Mouse (Mus musculus): ENCODE measurements around the gene Akap8. TPM values are rescaled to one million over a fixed set of nuclear protein-coding genes. Genes with fewer than 3 reads are reported as not detected.

Gene Akap8
- polyA plus RNA-seq, 1 experiment, result 14.0 TPM

DNA sequence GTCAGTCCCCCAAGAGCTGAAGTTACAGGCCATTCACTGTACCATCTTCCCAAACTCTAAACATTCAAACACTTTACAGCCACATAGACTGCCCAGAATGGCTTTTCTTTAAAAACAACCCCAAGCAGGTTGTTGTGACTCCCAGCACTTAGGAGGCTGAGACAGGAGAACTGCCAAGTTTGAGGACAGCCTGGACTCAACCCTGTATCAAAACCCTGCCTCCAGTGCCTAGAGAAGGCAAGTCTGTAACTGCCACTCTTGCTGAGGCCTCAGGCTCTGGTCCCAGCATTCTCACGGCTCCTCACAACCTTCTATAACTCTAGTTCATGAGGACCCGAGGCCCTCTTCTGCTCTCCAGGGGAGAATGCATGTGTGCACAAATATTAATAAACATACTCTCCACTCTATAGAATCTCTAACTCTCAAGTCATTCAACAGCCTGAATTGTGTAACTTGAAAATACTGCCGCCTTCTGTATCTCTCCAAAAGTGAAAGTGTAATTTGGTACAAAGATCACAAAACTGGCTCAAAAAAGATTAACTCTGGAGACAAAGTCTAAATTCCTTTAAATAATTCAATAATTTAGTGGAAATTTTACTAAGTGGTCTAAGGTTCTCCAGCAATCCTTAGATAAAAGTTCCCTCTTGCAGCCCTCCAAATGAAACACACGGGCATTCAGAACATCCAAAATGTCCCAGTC lies 39.3 kb downstream of the Akap8 start:
- Histone ChIP-seq H3K4me2 (ENCODE audit: low read depth) (peak overlapping the region; percentile 44), H3K36me3 (ENCODE audit: control insufficient read depth, insufficient read depth) (no peaks in the 10 kb centered on the region), H3K79me2 (ENCODE audit: control insufficient read depth, insufficient read depth) (peaks cover 86% of the 10 kb centered on the region), H3K4me3 (no peak overlapping the region), H3ac (ENCODE audit: control insufficient read depth, insufficient read length) (no peak overlapping the region), H3K27me3 (ENCODE audit: control insufficient read depth, insufficient read depth, insufficient read length) (no peaks in the 10 kb centered on the region)
- TF ChIP-seq TCF12 (IDR thresholded peaks at IDR 0.05; ENCODE audit: insufficient read depth, poor library complexity, severe bottlenecking), result no peak
- no peak for TF ChIP-seq REST (IDR thresholded peaks at IDR 0.05; ENCODE audit: insufficient read depth, insufficient read length)
- TF ChIP-seq CEBPB (IDR thresholded peaks at IDR 0.05; ENCODE audit: insufficient read depth, poor library complexity, severe bottlenecking), result no peak
- no peak for TF ChIP-seq E2F4 (IDR thresholded peaks at IDR 0.05; ENCODE audit: insufficient read depth)
- TF ChIP-seq POLR2AphosphoS2 (IDR thresholded peaks at IDR 0.05; ENCODE audit: insufficient read length, low read depth), result no peak
- TF ChIP-seq TCF3 (IDR thresholded peaks at IDR 0.05; ENCODE audit: insufficient read length, low read depth), result no peak
- no peak for TF ChIP-seq MYOD1 (IDR thresholded peaks at IDR 0.05; ENCODE audit: control insufficient read depth in 1 of 3, insufficient read length in 2 of 3, low read depth in 2 of 3)
- TF ChIP-seq MYOG (IDR thresholded peaks at IDR 0.05; ENCODE audit: control insufficient read depth in 1 of 3, insufficient read depth in 1 of 3, insufficient read length in 2 of 3, low read depth in 2 of 3), result no peak
- no peak for TF ChIP-seq POLR2A (IDR thresholded peaks at IDR 0.05; ENCODE audit: insufficient read length, low read depth)
- TF ChIP-seq MAX (IDR thresholded peaks at IDR 0.05; ENCODE audit: low read depth), result no peak
- TF ChIP-seq SRF (IDR thresholded peaks at IDR 0.05; ENCODE audit: control insufficient read depth, insufficient read length, low read depth), result no peak

DNA sequence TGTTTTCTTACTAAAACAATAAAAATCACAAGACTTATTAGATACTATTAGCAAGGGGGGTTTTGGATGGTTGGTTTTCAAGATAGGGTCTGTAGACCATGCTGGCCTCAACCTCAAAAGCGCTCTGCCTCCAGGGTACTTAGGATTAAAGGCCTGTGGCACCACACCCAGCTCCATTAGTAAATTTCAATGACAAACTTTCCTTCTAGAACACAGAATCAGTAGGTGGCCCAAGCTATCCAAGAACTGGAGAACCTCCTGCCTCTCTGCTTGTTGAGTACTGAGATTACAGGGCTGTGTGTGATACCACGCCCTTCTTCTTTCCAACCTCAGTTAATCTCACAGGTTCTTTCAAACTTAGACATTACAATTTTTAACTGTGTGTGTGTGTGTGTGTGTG lies 39.9 kb downstream of the Akap8 start:
- H3K4me3 ChIP-seq, result no peak overlapping the region
- H3K36me3 ChIP-seq (ENCODE audit: control insufficient read depth, insufficient read depth), result no peaks in the 10 kb centered on the region
- peaks cover 92% of the 10 kb centered on the region for H3K79me2 ChIP-seq (ENCODE audit: control insufficient read depth, insufficient read depth)
- no peak overlapping the region for H3ac ChIP-seq (ENCODE audit: control insufficient read depth, insufficient read length)
- H3K27me3 ChIP-seq (ENCODE audit: control insufficient read depth, insufficient read depth, insufficient read length), result no peaks in the 10 kb centered on the region
- peak overlapping the region; percentile 44 for H3K4me2 ChIP-seq (ENCODE audit: low read depth)
- TF ChIP-seq POLR2AphosphoS2 (IDR thresholded peaks at IDR 0.05; ENCODE audit: insufficient read length, low read depth) (no peak), E2F4 (IDR thresholded peaks at IDR 0.05; ENCODE audit: insufficient read depth) (no peak), REST (IDR thresholded peaks at IDR 0.05; ENCODE audit: insufficient read depth, insufficient read length) (no peak), SRF (IDR thresholded peaks at IDR 0.05; ENCODE audit: control insufficient read depth, insufficient read length, low read depth) (no peak), MAX (IDR thresholded peaks at IDR 0.05; ENCODE audit: low read depth) (no peak), USF1 (IDR thresholded peaks at IDR 0.05; ENCODE audit: low read depth) (no peak), CEBPB (IDR thresholded peaks at IDR 0.05; ENCODE audit: insufficient read depth, poor library complexity, severe bottlenecking) (no peak), MYOG (IDR thresholded peaks at IDR 0.05; ENCODE audit: control insufficient read depth in 1 of 3, insufficient read depth in 1 of 3, insufficient read length in 2 of 3, low read depth in 2 of 3) (no peak), MYOD1 (IDR thresholded peaks at IDR 0.05; ENCODE audit: control insufficient read depth in 1 of 3, insufficient read length in 2 of 3, low read depth in 2 of 3) (no peak), TCF3 (IDR thresholded peaks at IDR 0.05; ENCODE audit: insufficient read length, low read depth) (no peak), POLR2A (IDR thresholded peaks at IDR 0.05; ENCODE audit: insufficient read length, low read depth) (no peak), TCF12 (IDR thresholded peaks at IDR 0.05; ENCODE audit: insufficient read depth, poor library complexity, severe bottlenecking) (no peak)

DNA sequence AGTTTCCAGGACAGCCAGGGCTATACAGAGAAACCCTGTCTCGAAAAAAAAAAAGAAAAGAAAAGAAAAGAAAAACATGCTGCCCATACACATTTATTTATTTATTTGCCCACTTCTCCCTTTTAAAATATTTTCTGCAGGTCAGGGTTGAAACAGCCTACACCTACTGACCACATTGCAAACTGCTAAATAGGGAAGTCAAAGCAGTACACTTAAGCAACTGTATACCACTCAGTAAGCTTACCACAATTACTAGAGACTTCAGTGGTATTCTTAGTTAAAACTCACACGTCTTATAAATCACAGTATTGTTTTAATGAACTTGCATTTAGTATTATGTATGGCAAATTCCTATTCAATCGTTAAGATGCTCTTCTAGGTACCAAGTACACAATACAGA lies 40.5 kb downstream of the Akap8 start:
- TF ChIP-seq E2F4 (IDR thresholded peaks at IDR 0.05; ENCODE audit: insufficient read depth), result no peak
- no peak for TF ChIP-seq TCF3 (IDR thresholded peaks at IDR 0.05; ENCODE audit: insufficient read length, low read depth)
- no peak for TF ChIP-seq REST (IDR thresholded peaks at IDR 0.05; ENCODE audit: insufficient read depth, insufficient read length)
- no peak for TF ChIP-seq POLR2AphosphoS2 (IDR thresholded peaks at IDR 0.05; ENCODE audit: insufficient read length, low read depth)
- TF ChIP-seq TCF12 (IDR thresholded peaks at IDR 0.05; ENCODE audit: insufficient read depth, poor library complexity, severe bottlenecking), result no peak
- no peak for TF ChIP-seq SRF (IDR thresholded peaks at IDR 0.05; ENCODE audit: control insufficient read depth, insufficient read length, low read depth)
- no peak for TF ChIP-seq USF1 (IDR thresholded peaks at IDR 0.05; ENCODE audit: low read depth)
- no peak for TF ChIP-seq POLR2A (IDR thresholded peaks at IDR 0.05; ENCODE audit: insufficient read length, low read depth)
- no peak for TF ChIP-seq MYOD1 (IDR thresholded peaks at IDR 0.05; ENCODE audit: control insufficient read depth in 1 of 3, insufficient read length in 2 of 3, low read depth in 2 of 3)
- no peak for TF ChIP-seq MYOG (IDR thresholded peaks at IDR 0.05; ENCODE audit: control insufficient read depth in 1 of 3, insufficient read depth in 1 of 3, insufficient read length in 2 of 3, low read depth in 2 of 3)
- no peak for TF ChIP-seq CEBPB (IDR thresholded peaks at IDR 0.05; ENCODE audit: insufficient read depth, poor library complexity, severe bottlenecking)
- TF ChIP-seq MAX (IDR thresholded peaks at IDR 0.05; ENCODE audit: low read depth), result no peak
- H3K27me3 ChIP-seq (ENCODE audit: control insufficient read depth, insufficient read depth, insufficient read length), result no peaks in the 10 kb centered on the region

DNA sequence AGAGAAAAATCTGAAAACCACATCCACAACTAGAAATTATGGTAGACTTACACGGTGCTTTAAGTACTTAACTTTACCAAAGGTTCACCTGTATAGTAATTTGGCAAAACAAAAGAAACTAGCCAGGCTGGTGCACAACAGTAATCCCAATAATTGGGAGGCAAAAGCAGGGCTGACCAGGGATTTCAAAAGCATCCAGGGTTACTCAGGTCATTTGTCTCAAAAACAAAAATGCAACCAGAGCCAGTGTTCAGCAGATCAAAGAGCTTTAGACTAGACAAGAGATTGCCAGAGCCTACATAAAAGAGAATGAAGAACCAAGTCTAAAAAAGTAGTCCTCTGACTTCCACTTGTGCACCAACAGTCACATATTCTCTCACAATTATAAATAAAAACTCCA lies 43.8 kb downstream of the Akap8 start:
- Histone ChIP-seq H3K79me2 (ENCODE audit: control insufficient read depth, insufficient read depth) (peaks cover 100% of the 10 kb centered on the region), H3K36me3 (ENCODE audit: control insufficient read depth, insufficient read depth) (no peaks in the 10 kb centered on the region), H3K27me3 (ENCODE audit: control insufficient read depth, insufficient read depth, insufficient read length) (no peaks in the 10 kb centered on the region), H3ac (ENCODE audit: control insufficient read depth, insufficient read length) (no peak overlapping the region), H3K4me3 (no peak overlapping the region), H3K4me2 (ENCODE audit: low read depth) (no peak overlapping the region)
- no peak for TF ChIP-seq E2F4 (IDR thresholded peaks at IDR 0.05; ENCODE audit: insufficient read depth)
- no peak for TF ChIP-seq MYOD1 (IDR thresholded peaks at IDR 0.05; ENCODE audit: control insufficient read depth in 1 of 3, insufficient read length in 2 of 3, low read depth in 2 of 3)
- TF ChIP-seq REST (IDR thresholded peaks at IDR 0.05; ENCODE audit: insufficient read depth, insufficient read length), result no peak
- no peak for TF ChIP-seq CEBPB (IDR thresholded peaks at IDR 0.05; ENCODE audit: insufficient read depth, poor library complexity, severe bottlenecking)
- TF ChIP-seq MAX (IDR thresholded peaks at IDR 0.05; ENCODE audit: low read depth), result no peak
- no peak for TF ChIP-seq POLR2A (IDR thresholded peaks at IDR 0.05; ENCODE audit: insufficient read length, low read depth)
- no peak for TF ChIP-seq TCF3 (IDR thresholded peaks at IDR 0.05; ENCODE audit: insufficient read length, low read depth)
- TF ChIP-seq TCF12 (IDR thresholded peaks at IDR 0.05; ENCODE audit: insufficient read depth, poor library complexity, severe bottlenecking), result no peak
- TF ChIP-seq USF1 (IDR thresholded peaks at IDR 0.05; ENCODE audit: low read depth), result no peak
- no peak for TF ChIP-seq POLR2AphosphoS2 (IDR thresholded peaks at IDR 0.05; ENCODE audit: insufficient read length, low read depth)
- no peak for TF ChIP-seq SRF (IDR thresholded peaks at IDR 0.05; ENCODE audit: control insufficient read depth, insufficient read length, low read depth)
- TF ChIP-seq MYOG (IDR thresholded peaks at IDR 0.05; ENCODE audit: control insufficient read depth in 1 of 3, insufficient read depth in 1 of 3, insufficient read length in 2 of 3, low read depth in 2 of 3), result no peak

More for the DNA sequence above, 40.5 kb downstream of the Akap8 start:
- Histone ChIP-seq H3ac (ENCODE audit: control insufficient read depth, insufficient read length) (no peak overlapping the region), H3K4me2 (ENCODE audit: low read depth) (no peak overlapping the region), H3K79me2 (ENCODE audit: control insufficient read depth, insufficient read depth) (peaks cover 93% of the 10 kb centered on the region), H3K36me3 (ENCODE audit: control insufficient read depth, insufficient read depth) (no peaks in the 10 kb centered on the region), H3K4me3 (no peak overlapping the region)

All from myocyte (in vitro differentiated cells).